Mouse (Mus musculus): Measurements from ENCODE around the gene Zpld1.

DNA sequence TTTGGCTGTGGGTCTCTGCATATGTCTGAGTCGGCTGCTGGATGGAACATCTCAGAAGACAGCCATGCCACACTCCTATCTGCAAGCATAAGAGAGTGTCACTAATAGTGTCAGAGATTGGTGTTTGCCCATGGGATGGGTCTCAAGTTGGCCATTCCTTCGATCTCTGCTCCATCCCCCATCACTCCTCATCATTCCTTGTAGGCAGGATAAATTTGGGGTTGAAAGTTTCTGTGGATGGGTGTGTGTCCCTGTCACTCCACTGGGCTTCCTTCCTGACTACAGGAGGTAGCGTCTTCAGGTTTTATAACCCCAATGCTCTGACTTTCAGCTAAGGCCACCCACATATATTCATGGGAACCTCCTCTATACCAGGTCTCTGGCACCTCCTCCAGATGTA lies 14.3 kb upstream of the Zpld1 start:
- TF ChIP-seq CTCF (IDR thresholded peaks at IDR 0.05; ENCODE audit: low read depth), result no peak
- TF ChIP-seq EP300 (IDR thresholded peaks at IDR 0.05; ENCODE audit: low read depth), result no peak

All from liver, postnatal 0 days (tissue).